Mouse (Mus musculus): ENCODE measurements around the gene 1600014C23Rik. TPM values are rescaled to one million over a fixed set of nuclear protein-coding genes. Genes with fewer than 3 reads are reported as not detected.

Gene 1600014C23Rik
- total RNA-seq, 2 experiments from 2014 or later: not detected

- peak; percentile 85 for ATAC-seq (replicated peaks; ENCODE audit: poor library complexity)
Observed at GRCm38 (mm10) chr17:45752678-45753077, 19.0 kb upstream of the 1600014C23Rik start.

DNA sequence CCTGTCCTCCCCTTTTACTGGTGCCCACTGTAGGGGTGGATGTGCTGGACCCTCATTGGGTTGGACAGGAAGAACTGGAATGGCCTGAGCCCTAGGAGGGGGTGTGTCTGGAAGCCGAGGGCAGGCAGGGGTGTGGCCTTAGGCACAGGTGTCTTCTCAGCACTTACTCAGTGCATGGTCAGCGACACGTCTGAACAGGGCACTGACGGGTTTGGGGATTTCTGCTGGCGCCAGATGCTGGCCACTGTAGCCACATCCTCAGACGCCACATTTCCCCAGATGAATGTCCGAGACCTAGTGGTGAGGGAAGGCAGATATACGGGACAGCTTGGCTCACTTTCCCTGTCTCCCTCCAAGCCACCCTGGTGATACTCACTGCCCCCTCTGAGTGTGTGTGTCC lies 18.4 kb upstream of the 1600014C23Rik start:
- no peak for ATAC-seq (replicated peaks; ENCODE audit: poor library complexity)

DNA sequence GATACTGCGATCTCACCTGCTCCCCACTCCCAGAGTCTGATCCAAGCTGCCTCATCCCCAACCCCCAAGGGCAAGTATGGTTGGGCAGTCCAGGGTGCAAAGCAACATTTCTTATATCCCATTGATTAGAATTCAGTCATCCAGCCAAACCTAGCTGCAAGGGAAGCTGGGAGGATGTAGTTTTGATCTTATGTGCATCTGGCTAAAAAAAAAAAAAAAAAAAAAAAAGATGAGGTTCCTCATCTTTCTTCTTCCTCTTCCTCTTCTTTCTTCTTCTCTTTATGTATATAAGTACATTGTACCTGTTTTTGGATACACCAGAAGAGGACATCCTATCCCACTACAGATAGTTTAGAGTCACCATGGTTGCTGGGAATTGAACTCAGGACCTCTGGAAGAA lies 17.7 kb upstream of the 1600014C23Rik start:
- no peak for ATAC-seq (replicated peaks; ENCODE audit: poor library complexity)

- ATAC-seq (replicated peaks; ENCODE audit: poor library complexity): no peak
Observed at GRCm38 (mm10) chr17:45749100-45749499, 15.5 kb upstream of the 1600014C23Rik start.

DNA sequence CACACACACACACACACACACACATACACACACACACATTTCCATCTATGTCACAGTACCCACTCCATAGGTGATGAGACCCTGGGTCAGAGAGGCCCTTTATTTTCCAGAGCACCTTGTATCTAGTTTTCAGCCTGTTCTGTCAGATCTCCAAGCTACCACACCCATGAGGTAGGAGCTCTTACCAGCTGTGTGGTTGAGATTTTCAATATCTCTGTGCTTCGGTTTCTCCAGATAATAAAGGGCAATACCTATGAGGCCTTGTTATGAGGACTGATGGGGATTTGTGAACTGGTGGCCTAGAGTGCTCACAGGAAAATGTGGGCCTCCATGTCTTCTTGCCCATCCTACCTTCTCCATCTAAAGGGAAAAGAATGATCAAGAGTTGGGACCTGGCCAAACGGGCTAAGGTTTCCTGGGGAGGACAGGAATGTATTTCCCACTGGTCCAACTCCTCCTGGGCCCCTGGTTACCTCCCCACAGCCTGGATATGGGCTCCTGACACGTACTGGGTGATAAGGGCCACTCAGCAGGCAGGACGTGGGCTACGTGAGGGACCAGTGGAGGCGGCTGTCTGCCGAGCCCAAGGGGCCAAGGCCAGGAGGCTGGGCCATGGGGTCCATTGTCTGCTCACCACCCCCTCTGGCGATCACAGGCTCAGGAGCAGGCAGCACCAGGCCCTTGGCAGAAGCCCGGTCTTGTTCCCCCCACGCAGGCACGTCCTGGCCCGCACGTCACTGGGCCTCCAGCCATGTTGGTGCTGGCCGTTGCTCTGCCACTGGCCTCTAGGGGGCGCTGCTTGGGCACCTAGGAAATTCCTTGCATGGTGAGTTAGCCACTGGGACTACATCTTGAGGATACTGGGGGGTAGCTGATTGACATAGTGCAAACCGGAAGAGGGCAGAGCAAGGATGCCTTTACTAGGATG lies 14.5 kb upstream of the 1600014C23Rik start:
- no peak; the same call in 1 of the 2 replicates for ATAC-seq (replicated peaks; ENCODE audit: poor library complexity)

- ATAC-seq (replicated peaks; ENCODE audit: poor library complexity): peak; percentile 30; the same call in 1 of the 2 replicates
Observed at GRCm38 (mm10) chr17:45747293-45747692, 13.6 kb upstream of the 1600014C23Rik start.

GRCm38 (mm10) chr17:45746755-45747154 lies 13.1 kb upstream of the 1600014C23Rik start:
- peak; percentile 47 for ATAC-seq (replicated peaks; ENCODE audit: poor library complexity)

DNA sequence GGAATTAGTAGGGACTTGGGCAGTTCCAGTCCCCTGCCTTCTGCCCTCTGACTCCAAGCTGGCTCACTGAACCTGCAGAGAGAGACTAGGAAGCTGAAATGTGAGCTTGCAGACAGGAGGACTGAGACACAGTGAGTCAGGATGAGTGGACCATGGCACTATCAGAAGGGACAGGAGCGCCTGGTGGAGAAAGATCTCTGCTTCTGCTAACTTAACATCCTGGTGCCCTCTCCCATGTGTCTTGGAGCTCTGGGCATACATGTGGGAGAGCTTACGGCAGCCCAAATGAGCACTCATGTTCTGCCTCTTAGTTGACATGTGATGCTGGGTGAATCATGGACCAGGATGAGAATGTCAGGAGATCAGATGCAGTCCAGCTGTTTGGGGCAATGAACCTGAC lies 12.0 kb upstream of the 1600014C23Rik start:
- no peak for ATAC-seq (replicated peaks; ENCODE audit: poor library complexity)

GRCm38 (mm10) chr17:45742371-45743147 lies 8.9 kb upstream of the 1600014C23Rik start:
- peak; percentile 72 for ATAC-seq (replicated peaks; ENCODE audit: poor library complexity)

DNA sequence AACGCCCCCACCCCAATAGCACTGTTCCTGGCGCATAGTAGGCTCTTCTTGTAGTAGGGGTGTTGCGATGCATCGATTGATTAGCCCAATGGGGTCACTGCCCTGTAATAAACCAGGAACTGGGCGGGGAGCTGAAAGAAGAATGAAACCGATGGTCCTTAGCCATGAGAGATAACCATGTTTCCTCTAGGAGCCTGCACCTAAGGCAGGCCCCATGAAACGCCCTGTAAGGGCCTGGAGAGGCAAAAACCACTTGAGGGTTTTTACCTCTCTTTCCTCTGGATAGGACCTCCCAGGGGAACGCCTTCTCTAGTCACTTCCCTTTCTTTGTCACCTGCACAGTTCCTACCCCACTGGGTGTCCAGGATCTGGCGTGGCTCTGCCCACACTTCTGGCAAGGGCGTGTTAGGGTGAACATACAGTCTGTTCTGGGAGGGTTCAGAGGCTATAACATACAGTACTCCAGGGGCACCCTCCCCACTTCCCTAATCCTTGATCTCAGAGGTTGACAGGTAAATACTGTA lies 3.5 kb upstream of the 1600014C23Rik start:
- peak; percentile 42 for ATAC-seq (replicated peaks; ENCODE audit: poor library complexity)

- peak; percentile 49 for ATAC-seq (replicated peaks; ENCODE audit: poor library complexity)
Observed at GRCm38 (mm10) chr17:45736311-45737077, 2.9 kb upstream of the 1600014C23Rik start.

- ATAC-seq (replicated peaks; ENCODE audit: poor library complexity): peak; percentile 59
Observed at GRCm38 (mm10) chr17:45735382-45736310, 2.0 kb upstream of the 1600014C23Rik start.

DNA sequence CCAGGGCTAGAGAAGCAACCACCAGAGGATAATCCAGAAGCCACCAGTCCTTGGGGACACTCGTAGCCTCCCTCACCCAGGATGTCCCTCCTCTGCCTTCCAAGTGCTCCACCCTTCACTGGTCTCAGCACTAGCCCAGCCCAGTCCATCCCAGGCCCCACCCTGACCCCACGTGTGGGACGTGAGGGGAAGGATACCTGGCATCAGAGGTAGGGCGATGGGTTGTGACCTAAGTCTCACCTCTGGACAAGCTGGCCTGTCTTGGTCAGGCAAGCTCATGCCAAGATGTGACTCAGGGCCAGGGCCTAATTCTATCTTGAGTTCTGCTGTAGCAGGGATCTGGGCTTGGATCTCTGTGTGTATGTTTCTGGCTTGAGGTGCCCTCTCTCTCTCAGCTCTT lies 1.2 kb upstream of the 1600014C23Rik start:
- ATAC-seq (replicated peaks; ENCODE audit: poor library complexity): no peak

DNA sequence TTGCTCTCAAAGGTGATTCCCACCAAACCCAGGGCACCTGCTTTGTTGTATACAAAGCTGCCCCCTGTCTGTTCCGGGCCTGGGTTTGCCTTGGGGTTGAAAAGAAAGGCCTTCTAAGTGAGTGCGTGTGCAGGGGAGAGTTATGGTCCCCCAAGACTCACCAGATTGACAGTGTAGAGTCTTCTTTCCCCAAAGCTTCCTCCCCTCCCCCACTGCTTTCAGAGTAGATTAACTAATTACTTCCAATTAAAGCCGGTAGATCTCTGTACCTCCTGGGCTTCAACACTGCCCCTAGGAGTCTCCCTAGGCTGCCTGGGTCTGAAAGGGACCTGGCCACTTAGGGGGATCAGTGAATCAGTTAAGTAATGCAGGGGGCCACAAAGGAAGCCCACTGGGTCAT lies 689 bp upstream of the 1600014C23Rik start:
- no peak for ATAC-seq (replicated peaks; ENCODE audit: poor library complexity)

- no peak for ATAC-seq (replicated peaks; ENCODE audit: poor library complexity)
Observed at GRCm38 (mm10) chr17:45733038-45733734, 458 bp downstream of the 1600014C23Rik start.

GRCm38 (mm10) chr17:45731172-45731864 lies 2.3 kb downstream of the 1600014C23Rik start:
- peak; percentile 71 for ATAC-seq (replicated peaks; ENCODE audit: poor library complexity)

- ATAC-seq (replicated peaks; ENCODE audit: poor library complexity): no peak
Observed at GRCm38 (mm10) chr17:45730696-45731095, 2.9 kb downstream of the 1600014C23Rik start.

GRCm38 (mm10) chr17:45729387-45729786 lies 4.3 kb downstream of the 1600014C23Rik start:
- ATAC-seq (replicated peaks; ENCODE audit: poor library complexity): no peak
